In the genomic region with DNA sequence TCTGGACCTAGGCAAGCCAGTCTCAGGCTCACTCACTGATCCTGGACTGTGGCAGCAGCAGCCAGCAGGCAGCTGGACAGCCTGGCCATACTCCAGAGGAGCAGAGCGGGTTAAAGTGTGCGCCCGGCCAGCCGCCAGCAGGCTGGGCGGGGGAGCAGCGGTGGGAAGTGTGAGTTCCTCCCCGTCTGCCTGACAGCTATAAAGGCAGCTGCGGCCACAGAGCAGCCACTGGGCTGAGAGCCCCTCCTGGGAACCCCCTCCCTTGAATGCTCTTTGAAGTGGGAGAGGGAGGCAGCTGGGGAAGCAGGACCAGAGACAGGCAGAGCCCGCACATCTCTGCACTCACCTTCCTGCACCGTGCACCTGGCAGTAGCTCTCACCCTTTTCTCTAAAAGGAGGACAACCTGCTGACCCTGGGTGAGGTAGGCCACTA, we compare ENCODE assay signal across 8 mouse cellular contexts. TPM values are rescaled to one million over a fixed set of nuclear protein-coding genes. Genes with fewer than 3 reads are reported as not detected.
A peak's percentile ranks its signal among the peaks of the same experiment; 100 is the strongest.
DNase-seq lines count a peak whose midpoint lies in the region; ATAC-seq and TF ChIP-seq lines count a peak whose summit lies in the region.

Gene Adamtsl2, plus strand, starts transcription at position 228 of the 433 bp plus-strand sequence.

- H3K4me1 ChIP-seq in embryonic facial prominence, embryonic 11.5 days (ENCODE audit: control insufficient read depth, insufficient read depth, low read length) = peaks cover 10% of the 10 kb centered on the region; the same call in 1 of the 2 replicates
- 0 out of 2 replicates have a peak, but pooled peaks cover 3% of the 10 kb centered on the region for H3K4me1 ChIP-seq in intestine, postnatal 0 days (replicated peaks; ENCODE audit: control insufficient read depth, insufficient read depth, low read length)
- peaks cover 23% of the 10 kb centered on the region for H3K4me1 ChIP-seq in midbrain, embryonic 14.5 days (ENCODE audit: control insufficient read depth, insufficient read depth, low read length)
- H3K4me1 ChIP-seq in stomach, embryonic 14.5 days (ENCODE audit: control insufficient read depth, insufficient read depth, low read length) = peaks cover 23% of the 10 kb centered on the region

- 0 out of 2 replicates have a peak within 1 kb of the TSS, but pooled peaks have one; percentile 9 for H3K9ac ChIP-seq in embryonic facial prominence, embryonic 11.5 days (replicated peaks; ENCODE audit: low read length)
- H3K9ac ChIP-seq in intestine, postnatal 0 days (ENCODE audit: low read depth, low read length) = no peak within 1 kb of the TSS
- peak within 1 kb of the TSS; percentile 20; the same call in 1 of the 2 replicates for H3K9ac ChIP-seq in midbrain, embryonic 14.5 days (replicated peaks; ENCODE audit: low read length)
- no peak within 1 kb of the TSS for H3K9ac ChIP-seq in stomach, embryonic 14.5 days (replicated peaks; ENCODE audit: low read depth, low read length)

- no peak for TF ChIP-seq CTCF in intestine, postnatal 0 days (IDR thresholded peaks at IDR 0.05; ENCODE audit: low read depth)

- peak; percentile 14 for DNase-seq in cerebellum, adult 11 months
- DNase-seq in embryonic facial prominence, embryonic 11.5 days (ENCODE audit: low spot score) = peak; percentile 59
- peak; percentile 90 to 92 for DNase-seq in heart, adult 18-20 months
- DNase-seq in left cerebral cortex, postnatal 4 days = peak; percentile 93
- DNase-seq in midbrain, embryonic 14.5 days = peak; percentile 81

- H3K36me3 ChIP-seq in embryonic facial prominence, embryonic 11.5 days (replicated peaks; ENCODE audit: control insufficient read depth, insufficient read depth, low read depth, low read length) = no peaks in the 10 kb centered on the region
- H3K36me3 ChIP-seq in intestine, postnatal 0 days (ENCODE audit: control insufficient read depth, insufficient read depth) = no peaks in the 10 kb centered on the region
- H3K36me3 ChIP-seq in midbrain, embryonic 14.5 days (ENCODE audit: control insufficient read depth, insufficient read depth, low read length) = no peaks in the 10 kb centered on the region
- no peaks in the 10 kb centered on the region for H3K36me3 ChIP-seq in stomach, embryonic 14.5 days (ENCODE audit: control insufficient read depth, insufficient read depth, low read length)

- 2% methylated on average over 10 of the region's 10 CpGs for WGBS in embryonic facial prominence, embryonic 11.5 days
- WGBS in intestine, postnatal 0 days = 3% methylated on average over 10 of the region's 10 CpGs
- 2% methylated on average over 10 of the region's 10 CpGs for WGBS in midbrain, embryonic 14.5 days
- WGBS in stomach, embryonic 14.5 days = 0% methylated on average over 10 of the region's 10 CpGs

- H3K27me3 ChIP-seq in embryonic facial prominence, embryonic 11.5 days (ENCODE audit: control insufficient read depth, insufficient read depth, low read length) = no peaks in the 10 kb centered on the region
- no peaks in the 10 kb centered on the region for H3K27me3 ChIP-seq in intestine, postnatal 0 days (replicated peaks; ENCODE audit: control insufficient read depth, insufficient read depth, low read length)
- H3K27me3 ChIP-seq in midbrain, embryonic 14.5 days (ENCODE audit: control insufficient read depth, insufficient read depth, low read length) = no peaks in the 10 kb centered on the region
- H3K27me3 ChIP-seq in stomach, embryonic 14.5 days (ENCODE audit: control insufficient read depth, insufficient read depth, low read length) = no peaks in the 10 kb centered on the region

- peak within 1 kb of the TSS; percentile 0; the same call in 1 of the 2 replicates for H3K4me2 ChIP-seq in embryonic facial prominence, embryonic 11.5 days (ENCODE audit: low read depth, low read length)
- H3K4me2 ChIP-seq in intestine, postnatal 0 days (replicated peaks; ENCODE audit: low read depth) = 0 out of 2 replicates have a peak within 1 kb of the TSS, but pooled peaks have one; percentile 9
- H3K4me2 ChIP-seq in midbrain, embryonic 14.5 days (ENCODE audit: low read length) = peak within 1 kb of the TSS; percentile 33
- H3K4me2 ChIP-seq in stomach, embryonic 14.5 days (replicated peaks; ENCODE audit: low read depth, low read length) = peak within 1 kb of the TSS; percentile 3; the same call in 1 of the 2 replicates

- H3K4me3 ChIP-seq in embryonic facial prominence, embryonic 11.5 days (ENCODE audit: low read depth, low read length) = no peak within 1 kb of the TSS
- no peak within 1 kb of the TSS for H3K4me3 ChIP-seq in intestine, postnatal 0 days (ENCODE audit: low read depth, low read length)
- H3K4me3 ChIP-seq in midbrain, embryonic 14.5 days (replicated peaks; ENCODE audit: low read depth, low read length) = 0 out of 2 replicates have a peak within 1 kb of the TSS, but pooled peaks have one; percentile 7
- H3K4me3 ChIP-seq in stomach, embryonic 14.5 days (ENCODE audit: low read depth, low read length) = no peak within 1 kb of the TSS

- no peak within 1 kb of the TSS for H3K27ac ChIP-seq in embryonic facial prominence, embryonic 11.5 days (replicated peaks; ENCODE audit: low read depth, low read length)
- H3K27ac ChIP-seq in intestine, postnatal 0 days (ENCODE audit: low read depth, low read length) = no peak within 1 kb of the TSS
- H3K27ac ChIP-seq in midbrain, embryonic 14.5 days (replicated peaks; ENCODE audit: low read depth, low read length) = peak within 1 kb of the TSS; percentile 49
- no peak within 1 kb of the TSS for H3K27ac ChIP-seq in stomach, embryonic 14.5 days (ENCODE audit: low read length)

- H3K9me3 ChIP-seq in embryonic facial prominence, embryonic 11.5 days (replicated peaks; ENCODE audit: control insufficient read depth, low read length) = no peaks in the 10 kb centered on the region
- H3K9me3 ChIP-seq in intestine, postnatal 0 days (ENCODE audit: control insufficient read depth) = no peaks in the 10 kb centered on the region
- no peaks in the 10 kb centered on the region for H3K9me3 ChIP-seq in midbrain, embryonic 14.5 days (ENCODE audit: control insufficient read depth, low read length)
- H3K9me3 ChIP-seq in stomach, embryonic 14.5 days (ENCODE audit: control insufficient read depth, low read depth, low read length) = no peaks in the 10 kb centered on the region

- no peak for ATAC-seq in cerebellum, adult (ENCODE audit: insufficient number of reproducible peaks, low FRiP score, low TSS enrichment)
- ATAC-seq in embryonic facial prominence, embryonic 11.5 days (replicated peaks; ENCODE audit: insufficient number of reproducible peaks, low FRiP score, low TSS enrichment, low read depth) = peak; percentile 68
- peak; percentile 48; the same call in 1 of the 2 replicates for ATAC-seq in intestine, postnatal 0 days
- ATAC-seq in midbrain, embryonic 14.5 days (ENCODE audit: low FRiP score, low TSS enrichment) = peak; percentile 82
- ATAC-seq in stomach, embryonic 14.5 days (ENCODE audit: insufficient number of reproducible peaks, insufficient read depth, low FRiP score, low read depth) = peak; percentile 64

- intact Hi-C loops in left cerebral cortex, postnatal 4 days (cut with DNase I) = no loop called here

RNA-seq across cellular contexts. Expression of gene Adamtsl2, which starts in this region (rescaled TPM):
- 2.4 and 2.5 TPM in 2 replicates for polyA plus RNA-seq in embryonic facial prominence, embryonic 11.5 days (2014; fragmentation: Nextera tagmentation; extraction: Ambion mirVana)
- 10 to 100 TPM in 1 of 2 experiments, 1 to 10 TPM in 1; 4.5 to 10.1 TPM for total RNA-seq in heart, adult 18-20 months (2021)
- 1.0 and 1.3 TPM in 2 replicates for polyA plus RNA-seq in intestine, postnatal 0 days (2015; fragmentation: Nextera tagmentation; extraction: Ambion mirVana)
- 10 to 100 TPM; 23.8 to 25.1 TPM for total RNA-seq in left cerebral cortex, postnatal 4 days (2021)
- 7.1 and 7.6 TPM in 2 replicates for polyA plus RNA-seq in midbrain, embryonic 14.5 days (2014; fragmentation: Nextera tagmentation; extraction: Ambion mirVana)
- 2.1 and 3.2 TPM in 2 replicates for polyA plus RNA-seq in stomach, embryonic 14.5 days (2014; fragmentation: Nextera tagmentation; extraction: Ambion mirVana)

Comparison
In these comparisons a context has a peak if more than half of its experiments do, and no peak if none do; other contexts are left out.
1. DNase-seq: peak in every context shown above with its lines; median percentile 93 in left cerebral cortex, postnatal 4 days; 91 in heart, adult 18-20 months; 81 in midbrain, embryonic 14.5 days; 59 in embryonic facial prominence, embryonic 11.5 days; 14 in cerebellum, adult 11 months.
2. H3K9ac ChIP-seq: peak in embryonic facial prominence, embryonic 11.5 days (single experiment) and midbrain, embryonic 14.5 days (single experiment); none in intestine, postnatal 0 days (single experiment) and stomach, embryonic 14.5 days (single experiment).
3. Peak in every context shown above with its lines, with median percentiles within 50 percentile points of each other: H3K4me2 ChIP-seq.